Mouse (Mus musculus) mesoderm, embryonic 11.5 days (tissue): ENCODE results near the gene Bcl10.
A peak's percentile ranks its signal among the peaks of the same experiment; 100 is the strongest.
"Not testable (repeated sequence)": the region's sequence is repeated elsewhere in the genome, so short reads cannot be mapped to it uniquely, and the experiment has no call there.

Experiments
- DNase-seq: peaks from one replicate; pipeline ENCODE4 v3.0.0-alpha.2; 2012; ENCODE audit warnings: low read depth, low spot score

Bcl10 gene

GRCm38 (mm10) chr3:145913263-145913662 lies 9.3 kb upstream of the Bcl10 start:
- DNase-seq = no peak

DNA sequence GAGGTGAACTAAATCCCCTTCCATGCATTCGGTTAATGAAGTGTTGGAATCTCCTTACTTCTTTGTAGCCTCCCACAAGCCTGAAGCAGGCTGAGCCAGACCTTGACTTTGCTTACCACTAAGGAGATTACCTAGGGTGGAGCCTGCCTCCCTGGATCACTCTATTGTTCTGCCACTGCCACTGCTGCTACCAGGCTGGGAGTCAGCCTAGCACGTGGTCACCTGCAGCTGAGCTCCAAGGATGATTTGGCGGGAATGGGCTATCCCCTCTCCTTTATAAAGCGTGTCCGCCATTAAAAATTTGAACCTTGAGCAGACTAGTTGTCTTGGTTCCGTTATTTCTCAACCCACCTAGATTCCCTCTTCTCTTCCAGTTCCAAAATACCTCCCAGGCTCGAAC lies 8.7 kb upstream of the Bcl10 start:
- DNase-seq = not testable (repeated sequence)

- no peak for DNase-seq
Measured at GRCm38 (mm10) chr3:145916374-145916773, 6.2 kb upstream of the Bcl10 start.

GRCm38 (mm10) chr3:145916826-145917225 lies 5.8 kb upstream of the Bcl10 start:
- no peak for DNase-seq

GRCm38 (mm10) chr3:145922971-145923370 lies 367 bp downstream of the Bcl10 start:
- DNase-seq = no peak

DNA sequence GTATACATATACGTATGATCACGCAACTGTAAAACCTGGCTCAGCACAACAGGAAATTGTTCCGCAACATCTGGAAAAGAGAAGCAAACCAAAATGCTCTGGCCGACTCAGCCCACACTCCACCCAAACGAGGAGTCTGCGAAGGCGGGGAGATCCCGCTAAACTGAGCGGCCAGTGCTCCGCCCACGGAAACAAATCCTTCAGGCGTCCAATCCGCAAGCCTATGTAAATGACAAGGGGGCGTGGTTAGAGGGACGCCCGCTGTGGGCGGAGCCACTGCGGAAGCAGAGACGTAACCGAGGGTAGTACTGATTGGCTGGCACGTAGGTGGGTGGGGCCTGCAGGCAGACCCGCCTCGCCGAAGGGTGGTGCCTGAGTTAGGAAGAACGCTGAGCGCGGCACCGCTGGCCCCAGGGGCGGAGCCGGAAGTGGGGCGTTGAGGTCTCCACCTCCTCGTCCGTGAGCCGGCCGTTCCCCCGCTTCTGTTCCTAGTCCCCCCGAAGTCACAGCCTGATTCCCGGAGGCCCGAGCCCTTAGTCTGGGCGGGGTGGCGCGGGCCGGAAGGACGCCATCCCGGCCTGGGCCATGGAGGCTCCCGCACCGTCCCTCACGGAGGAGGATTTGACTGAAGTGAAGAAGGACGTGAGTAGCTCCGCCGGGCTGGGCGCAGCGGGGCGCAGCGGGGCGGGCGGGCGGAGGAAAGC lies 1.4 kb downstream of the Bcl10 start:
- DNase-seq = peak; percentile 100

DNA sequence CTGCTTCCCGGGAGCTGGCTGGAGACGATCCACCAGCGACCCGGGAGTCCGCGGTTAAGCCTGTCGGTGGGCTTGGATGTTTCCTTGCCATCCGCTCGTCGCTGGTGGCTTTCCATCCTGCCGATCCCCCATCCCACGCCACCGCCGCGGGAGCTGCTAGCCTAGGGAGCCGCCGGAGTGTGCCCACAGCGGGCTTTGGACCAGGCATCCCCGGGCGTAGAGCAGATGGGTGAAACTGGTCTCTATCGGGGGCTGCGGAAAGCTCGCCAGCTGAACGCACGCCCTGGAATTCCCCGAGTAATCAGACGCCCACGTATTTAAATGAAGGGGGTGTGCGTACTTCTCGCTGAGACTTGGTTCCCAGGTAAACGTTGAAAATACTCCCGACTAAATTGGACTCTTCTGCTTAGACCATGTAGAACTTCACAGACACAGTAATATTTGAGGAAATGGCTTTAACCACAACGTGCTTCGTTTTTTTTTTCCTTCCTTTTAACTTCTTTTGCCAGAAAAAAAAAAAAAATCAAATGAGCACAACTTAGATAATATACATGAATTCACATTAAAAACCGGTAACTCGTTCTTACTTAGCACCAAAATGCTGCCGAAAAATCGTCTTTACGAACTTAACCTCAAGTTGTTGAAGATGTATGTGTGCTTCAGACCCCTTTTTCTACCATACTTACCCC lies 2.2 kb downstream of the Bcl10 start:
- peak; percentile 42 for DNase-seq

DNA sequence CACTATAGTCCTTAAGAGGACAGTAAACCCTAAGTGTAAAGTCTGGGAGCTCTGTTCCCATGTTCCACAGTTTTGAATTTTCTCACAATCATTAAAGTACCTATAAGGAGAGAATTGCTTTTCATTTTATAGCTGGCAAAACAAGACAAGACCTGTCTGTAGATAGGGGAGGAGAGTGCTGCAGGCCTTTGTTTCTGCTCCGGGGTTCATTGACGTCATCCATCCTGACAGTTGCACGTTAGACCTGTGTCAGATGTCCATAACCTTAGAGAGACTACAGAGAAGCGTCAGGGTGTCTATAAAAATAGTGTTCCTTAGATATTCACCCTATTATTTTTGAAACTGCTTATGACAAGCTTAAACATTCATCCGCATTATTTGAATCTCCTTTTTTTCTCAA lies 2.9 kb downstream of the Bcl10 start:
- no peak for DNase-seq

DNA sequence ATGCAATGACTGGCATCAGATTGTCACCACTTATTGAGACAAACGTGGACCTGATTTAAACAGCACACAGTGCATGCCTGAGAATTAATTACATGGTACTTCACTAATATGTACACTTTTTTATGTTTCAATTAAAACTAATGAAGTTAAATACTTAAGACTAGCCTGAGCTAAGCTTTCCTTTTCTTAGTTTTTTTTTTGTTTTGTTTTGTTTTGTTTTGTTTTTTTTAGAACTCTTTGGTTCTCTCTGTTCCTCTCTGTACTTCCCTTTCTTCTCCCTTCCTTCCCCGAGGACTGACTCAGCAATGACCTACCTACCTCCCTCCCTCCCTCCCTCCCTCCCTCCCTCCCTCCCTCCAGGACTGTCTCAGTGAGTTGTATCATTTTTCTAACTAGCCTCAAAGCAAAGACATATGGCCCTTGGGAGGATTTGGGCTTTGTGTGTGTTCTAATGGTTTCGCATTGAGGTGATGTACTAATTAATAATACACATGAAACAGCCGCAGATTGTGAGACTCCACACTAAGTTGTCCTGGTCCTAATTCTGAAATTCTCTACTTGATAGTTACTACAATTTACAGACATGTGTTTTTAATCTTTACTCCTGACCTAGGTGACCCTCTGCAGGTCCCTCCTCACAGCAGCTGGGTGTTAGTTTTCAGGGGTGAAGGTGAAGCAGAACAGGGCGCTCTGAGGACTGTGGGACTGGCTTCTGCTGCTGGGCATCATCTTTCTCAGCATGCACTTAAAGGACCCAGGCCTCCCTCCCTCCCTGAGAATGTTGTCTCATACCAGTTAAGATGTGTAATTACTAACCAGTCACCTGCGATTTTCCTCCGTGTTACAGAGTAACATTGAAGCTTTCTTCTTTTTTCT lies 7.2 kb downstream of the Bcl10 start:
- DNase-seq = peak; percentile 30

- DNase-seq = no peak
Measured at GRCm38 (mm10) chr3:145933845-145934244, 11.2 kb downstream of the Bcl10 start.

DNA sequence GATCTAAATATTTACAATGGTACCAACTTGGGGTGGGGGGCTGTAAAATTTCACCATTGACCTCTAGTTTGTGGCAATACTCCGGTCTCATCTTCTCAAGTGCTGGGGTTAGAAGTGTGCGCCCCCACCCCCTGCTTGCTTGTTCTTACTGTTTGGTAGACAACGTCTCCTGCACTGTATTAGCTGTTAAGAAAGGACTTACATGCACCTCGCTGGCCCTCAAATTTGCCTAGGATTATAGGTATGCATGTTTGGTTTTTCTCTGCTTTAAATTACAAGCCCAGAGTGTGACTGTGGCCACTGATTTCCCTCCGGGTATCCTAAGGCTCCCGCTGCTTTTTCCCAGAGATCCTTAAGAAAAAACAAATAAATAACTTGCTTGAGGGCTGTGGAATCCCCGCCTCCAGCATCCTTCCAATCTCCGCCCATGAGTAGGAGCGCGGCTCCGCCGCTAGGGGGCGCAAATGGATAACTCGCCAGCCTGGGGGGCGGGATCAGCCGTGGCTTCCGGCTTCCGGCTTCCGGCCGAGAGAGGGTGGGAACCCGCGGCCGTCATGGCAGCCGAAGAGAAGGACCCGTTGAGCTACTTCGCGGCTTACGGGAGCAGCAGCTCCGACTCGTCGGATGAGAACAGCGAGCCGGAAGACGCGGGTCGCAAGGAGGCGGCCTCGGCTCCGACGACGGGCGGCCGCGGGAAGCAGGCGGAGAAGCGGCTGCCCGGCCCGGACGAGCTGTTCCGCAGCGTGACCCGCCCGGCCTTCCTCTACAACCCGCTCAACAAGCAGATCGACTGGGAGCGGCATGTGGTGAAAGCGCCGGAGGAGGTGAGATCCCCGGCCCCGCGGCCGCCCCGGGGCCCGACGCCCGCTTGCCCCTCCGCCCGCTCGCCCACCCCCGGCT lies 15.2 kb downstream of the Bcl10 start, which contains the start of gene 2410004B18Rik:
Gene 2410004B18Rik (plus strand): TSS at position 510 of the 900 bp plus-strand sequence.
- DNase-seq = peak; percentile 95

GRCm38 (mm10) chr3:145938405-145939349 lies 16.1 kb downstream of the Bcl10 start:
- DNase-seq = peak; percentile 35

- DNase-seq = no peak
Measured at GRCm38 (mm10) chr3:145939402-145939801, 16.8 kb downstream of the Bcl10 start.

DNA sequence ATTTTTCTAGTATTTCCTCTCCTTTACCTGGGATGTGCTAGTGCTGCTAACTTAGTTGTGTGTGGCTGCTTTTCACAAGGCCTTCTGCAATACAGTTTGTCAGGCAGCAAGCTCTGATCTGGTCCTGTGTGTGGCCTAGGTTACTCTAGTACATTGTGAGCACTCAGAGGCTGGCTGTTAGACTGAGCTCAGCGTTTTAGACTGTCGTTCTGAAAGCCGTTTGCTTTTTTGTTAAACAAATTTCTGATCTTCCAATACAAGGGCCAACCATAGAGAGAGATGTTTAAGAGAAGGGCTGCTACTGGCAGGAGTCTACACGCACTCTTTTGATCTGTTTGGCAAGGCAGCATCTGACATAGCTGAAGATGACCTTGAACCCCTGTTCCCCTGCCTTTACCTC lies 17.4 kb downstream of the Bcl10 start:
- no peak for DNase-seq

DNA sequence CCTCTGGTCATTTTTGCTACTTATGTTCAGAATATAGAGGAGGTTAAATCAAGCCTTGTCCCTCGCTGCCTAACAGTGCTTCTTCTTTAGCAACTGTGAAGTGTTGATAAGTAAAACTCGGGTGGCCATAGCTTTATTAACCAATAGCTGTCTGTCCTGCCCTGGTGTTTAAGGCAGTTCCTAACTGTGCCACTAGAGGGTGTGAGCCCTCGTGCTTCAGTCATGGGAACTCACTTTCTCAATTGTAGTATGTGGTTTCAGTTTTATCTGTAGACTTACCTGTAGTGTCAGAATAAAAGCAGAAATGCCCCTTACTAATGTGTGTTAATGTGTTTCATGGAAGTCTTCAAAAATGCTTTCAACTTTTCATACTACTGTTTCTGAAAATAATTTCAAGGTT lies 19.4 kb downstream of the Bcl10 start:
- peak; percentile 81 for DNase-seq

GRCm38 (mm10) chr3:145944348-145944747 lies 21.7 kb downstream of the Bcl10 start:
- DNase-seq = no peak

DNA sequence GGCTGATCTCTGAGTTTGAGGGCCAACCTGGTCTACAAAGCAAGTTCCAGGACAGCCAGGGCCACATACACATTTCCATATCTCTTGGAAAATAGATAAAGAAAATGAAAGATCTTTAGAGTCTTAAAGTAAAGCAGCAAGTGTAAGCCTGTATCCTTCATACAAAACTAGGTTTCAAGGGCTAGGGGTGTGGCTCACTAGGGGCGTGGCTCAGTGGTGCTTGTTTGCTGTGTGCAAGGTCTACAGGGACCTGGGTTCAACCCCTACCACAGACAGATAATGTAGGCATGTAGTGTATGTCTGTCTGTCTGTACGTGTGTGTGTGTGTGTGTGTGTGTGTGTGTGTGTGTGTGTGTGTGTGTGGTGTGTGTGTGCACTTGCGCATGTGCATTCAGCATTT lies 23.3 kb downstream of the Bcl10 start:
- DNase-seq = no peak

GRCm38 (mm10) chr3:145946654-145947053 lies 24.1 kb downstream of the Bcl10 start:
- DNase-seq = no peak

DNA sequence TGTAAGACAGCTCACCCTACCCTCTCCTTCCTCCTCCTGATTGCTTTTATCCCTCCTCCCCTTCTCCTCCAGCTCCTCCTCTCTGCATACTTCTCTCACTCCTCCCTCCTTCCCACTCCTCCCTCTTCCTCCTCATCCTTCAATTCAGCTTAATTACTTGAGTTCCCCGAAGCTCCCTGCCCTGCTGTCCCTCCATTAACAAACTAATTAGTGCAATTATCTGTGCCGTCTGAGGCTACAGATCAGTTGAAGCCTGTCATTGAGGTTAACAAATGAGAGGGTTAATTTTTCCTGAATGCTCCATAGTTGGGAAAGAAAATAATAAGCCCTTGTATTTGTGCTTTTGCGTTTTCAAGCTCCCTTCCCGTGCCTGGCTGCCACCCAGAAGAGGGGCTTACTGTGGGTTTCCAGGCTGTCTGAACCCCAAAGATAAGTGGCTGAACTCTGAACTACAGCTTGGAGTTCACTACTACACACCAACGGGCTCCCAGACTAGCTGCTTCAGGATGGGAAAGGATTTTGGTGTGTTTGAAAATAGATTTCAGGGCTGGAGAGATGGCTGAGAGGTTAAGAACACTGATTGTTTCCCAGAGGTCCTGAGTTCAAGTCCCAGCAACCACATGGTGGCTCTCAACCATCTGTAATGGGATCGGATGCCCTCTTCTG lies 25.1 kb downstream of the Bcl10 start:
- no peak for DNase-seq
